Mouse (Mus musculus) forebrain, embryonic 11.5 days (tissue): ENCODE measurements around the gene Nhsl2. TPM values are rescaled to one million over a fixed set of nuclear protein-coding genes. Genes with fewer than 3 reads are reported as not detected.
A peak's percentile ranks its signal among the peaks of the same experiment; 100 is the strongest.

Experiments
- ATAC-seq: fragments of 200-750 bp; cut with Nextera tagmentation; replicated peaks from 2 replicates; pipeline ENCODE4 v1.8.0; 2017; ENCODE audit warnings: moderate TSS enrichment; ENCODE audit not compliant: low FRiP score
- DNase-seq: peaks from one replicate; pipeline ENCODE4 v3.0.0-alpha.2; 2017; ENCODE audit warnings: low spot score
- H3K27ac ChIP-seq: fragments of 300-500 bp; sonication (generic); 2 replicates; pipeline ENCODE4 v1.5.1; 2014; ENCODE audit warnings: low read depth, low read length
- H3K27me3 ChIP-seq: fragments of 300-500 bp; sonication (generic); 2 replicates; pipeline ENCODE4 v1.6.1; 2014; ENCODE audit warnings: mild to moderate bottlenecking, low read length, mixed read lengths; ENCODE audit not compliant: control insufficient read depth, insufficient read depth
- H3K36me3 ChIP-seq: fragments of 300-500 bp; sonication (generic); 2 replicates; pipeline ENCODE4 v1.6.1; 2014; ENCODE audit warnings: mild to moderate bottlenecking, low read length, moderate library complexity, mixed read lengths; ENCODE audit not compliant: control insufficient read depth, insufficient read depth
- H3K4me1 ChIP-seq: fragments of 300-500 bp; sonication (generic); replicated peaks from 2 replicates; pipeline ENCODE4 v1.6.1; 2014; ENCODE audit warnings: low read length, mixed read lengths; ENCODE audit not compliant: control insufficient read depth, insufficient read depth
- H3K4me2 ChIP-seq: fragments of 300-500 bp; sonication (generic); 2 replicates; pipeline ENCODE4 v1.6.1; 2014; ENCODE audit warnings: low read depth, mild to moderate bottlenecking, low read length, moderate library complexity, mixed read lengths; ENCODE audit not compliant: severe bottlenecking
- H3K4me3 ChIP-seq: fragments of 300-500 bp; sonication (generic); 2 replicates; pipeline ENCODE4 v1.5.1; 2014; ENCODE audit warnings: low read depth, low read length
- H3K9ac ChIP-seq: fragments of 300-500 bp; sonication (generic); 2 replicates; pipeline ENCODE4 v1.6.1; 2014; ENCODE audit warnings: low read length
- H3K9me3 ChIP-seq: fragments of 300-500 bp; sonication (generic); 2 replicates; pipeline ENCODE4 v1.6.1; 2016; ENCODE audit warnings: low read length, mixed read lengths; ENCODE audit not compliant: control insufficient read depth
- WGBS: fragments of 180-500 bp; shearing (Covaris S2); extraction: QIAGEN DNeasy Blood & Tissue Kit; methylation state at CpG from one replicate; pipeline ENCODE4 v1.1.7; 2014; 5-methylcytosine and 5-hydroxymethylcytosine counted together
- polyA plus RNA-seq: library from polyadenylated mRNA; unstranded; fragments of >200 nt; fragmentation: Nextera tagmentation; extraction: Ambion mirVana; gene quantifications from 2 replicates; pipeline ENCODE4 v1.2.1, GENCODE M21; 2014

The Nhsl2 gene
- polyA plus RNA-seq, 1 experiment from 2014 or later: 11.6 TPM

DNA sequence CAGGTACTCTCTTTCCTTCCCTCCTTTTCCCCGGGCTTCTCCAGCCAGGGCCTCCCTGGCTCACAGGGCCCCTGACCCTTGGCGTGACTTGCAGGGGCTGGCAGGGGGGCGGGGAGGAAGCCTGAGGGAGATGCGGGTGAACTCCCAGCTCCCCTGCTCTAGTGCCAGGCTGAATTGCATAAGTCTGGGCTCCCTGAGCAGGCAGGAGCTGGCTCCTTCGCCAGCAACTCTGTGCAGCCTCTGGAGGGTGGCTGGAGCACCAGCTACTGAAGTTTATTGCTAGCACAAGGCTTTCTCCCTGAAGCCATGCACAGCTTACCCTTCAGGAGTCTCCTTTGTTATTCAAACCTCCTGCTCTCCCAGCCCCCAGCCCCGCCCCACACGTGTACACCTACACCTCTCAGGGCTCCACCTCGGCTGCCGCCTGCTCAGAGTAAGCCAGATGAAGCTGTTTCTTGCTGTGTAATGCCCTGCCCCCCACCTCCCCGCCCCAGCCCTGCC lies 156.0 kb downstream of the Nhsl2 start:
- Histone ChIP-seq H3K9me3 (no peaks in the 10 kb centered on the region), H3K4me1 (no peaks in the 10 kb centered on the region), H3K27me3 (peaks cover 34% of the 10 kb centered on the region), H3K36me3 (no peaks in the 10 kb centered on the region), H3K27ac (no peak overlapping the region), H3K4me3 (0 out of 2 replicates have a peak overlapping the region, but pooled peaks have one; percentile 7), H3K4me2 (peak overlapping the region; percentile 48), H3K9ac (peak overlapping the region; percentile 32; the same call in 1 of the 2 replicates)
- peak; percentile 24; the same call in 1 of the 2 replicates for ATAC-seq
- peak; percentile 52 for DNase-seq
- WGBS: 9% methylated on average over 9 of the region's 10 CpGs

DNA sequence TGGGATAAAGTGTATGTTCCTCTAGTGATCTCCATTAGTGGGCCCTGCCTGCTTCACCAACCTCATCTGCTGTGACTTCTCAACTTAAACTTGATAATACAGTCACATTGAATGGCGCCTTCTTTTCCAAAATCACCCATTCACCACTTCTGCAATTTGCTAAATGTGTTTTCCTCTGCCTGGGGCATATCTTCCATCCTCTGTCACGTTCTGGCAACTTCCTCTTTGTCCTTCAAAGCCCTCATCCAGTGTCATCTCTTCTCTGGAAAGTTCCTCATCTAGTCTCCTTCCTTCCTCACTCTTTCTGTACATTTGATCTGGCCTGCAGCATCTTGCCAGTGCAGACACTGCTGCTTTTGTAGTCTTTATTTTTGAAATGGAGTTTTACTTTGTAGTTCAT lies 158.8 kb downstream of the Nhsl2 start:
- WGBS: 71% methylated on average over 2 of the region's 2 CpGs
- H3K4me1 ChIP-seq: no peaks in the 10 kb centered on the region
- ATAC-seq (no peak), DNase-seq (no peak)
- no peak overlapping the region for H3K4me2 ChIP-seq
- no peak overlapping the region for H3K27ac ChIP-seq
- peaks cover 22% of the 10 kb centered on the region for H3K27me3 ChIP-seq
- H3K9me3 ChIP-seq: no peaks in the 10 kb centered on the region
- H3K36me3 ChIP-seq: no peaks in the 10 kb centered on the region
- no peak overlapping the region for H3K9ac ChIP-seq
- H3K4me3 ChIP-seq: no peak overlapping the region

DNA sequence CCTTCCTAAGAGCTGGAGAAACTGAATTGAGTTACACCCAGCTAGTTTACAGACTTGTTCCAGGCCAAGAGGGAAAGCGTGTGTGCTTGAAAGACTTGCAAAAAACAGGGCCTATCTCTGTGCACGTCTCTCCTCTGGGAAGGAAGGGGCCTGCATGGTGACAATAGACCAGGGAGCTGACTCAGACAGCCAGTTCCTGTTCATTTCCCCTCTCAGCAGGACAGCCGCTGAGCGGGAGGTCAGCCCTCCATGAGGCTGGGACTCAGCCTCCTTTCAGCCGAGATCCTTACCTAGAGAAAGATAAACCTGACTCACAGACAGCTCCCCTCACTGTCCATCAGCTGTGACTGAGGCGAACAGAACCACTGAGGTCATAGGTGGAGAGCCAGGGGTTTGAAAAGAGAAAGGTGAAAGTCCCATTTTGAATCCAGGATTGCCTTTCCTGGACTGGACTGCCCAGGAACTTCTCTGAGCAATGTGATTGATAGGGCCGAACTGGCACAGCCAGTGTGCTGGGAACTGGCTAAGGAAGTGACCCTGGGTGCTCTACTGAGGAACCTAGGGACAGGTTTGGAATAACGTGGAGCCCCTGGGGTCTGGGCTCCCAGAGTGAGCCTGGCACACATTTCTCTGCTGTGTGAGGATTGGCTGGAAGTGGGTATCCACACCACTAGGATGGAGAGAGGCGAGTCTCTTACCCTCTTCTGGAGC lies 168.2 kb downstream of the Nhsl2 start:
- Histone ChIP-seq H3K4me1 (0 out of 2 replicates have a peak, but pooled peaks cover 2% of the 10 kb centered on the region), H3K36me3 (no peaks in the 10 kb centered on the region), H3K4me2 (no peak overlapping the region), H3K4me3 (no peak overlapping the region), H3K27me3 (peaks cover 26% of the 10 kb centered on the region), H3K9ac (no peak overlapping the region), H3K9me3 (no peaks in the 10 kb centered on the region), H3K27ac (no peak overlapping the region)
- ATAC-seq (no peak), DNase-seq (no peak)
- 45% methylated on average over 9 of the region's 9 CpGs for WGBS

DNA sequence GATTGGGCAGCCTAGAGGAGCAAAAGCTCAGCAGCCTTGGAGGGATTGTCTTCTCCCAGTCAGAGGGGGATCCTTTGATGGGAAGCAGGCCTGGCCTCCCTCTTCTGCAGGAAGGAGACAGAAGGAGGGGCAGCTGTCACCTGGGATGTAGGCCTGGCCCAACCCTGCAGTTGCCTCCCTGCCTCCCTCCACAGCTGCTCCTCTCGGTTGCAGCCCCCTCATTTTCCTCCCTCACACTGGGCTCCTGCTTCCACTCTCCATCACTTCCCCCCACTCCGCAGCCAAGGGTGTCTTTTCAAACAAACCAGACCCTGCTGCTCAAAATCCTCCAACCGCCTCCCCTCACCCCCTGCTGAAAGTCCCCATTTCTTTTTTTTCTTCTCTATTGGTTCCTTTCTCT lies 169.7 kb downstream of the Nhsl2 start:
- 0 out of 2 replicates have a peak, but pooled peaks cover 2% of the 10 kb centered on the region for H3K4me1 ChIP-seq
- ATAC-seq (no peak), DNase-seq (no peak)
- H3K27ac ChIP-seq: no peak overlapping the region
- no peaks in the 10 kb centered on the region for H3K9me3 ChIP-seq
- no peaks in the 10 kb centered on the region for H3K36me3 ChIP-seq
- no peak overlapping the region for H3K9ac ChIP-seq
- H3K4me2 ChIP-seq: no peak overlapping the region
- WGBS: 50% methylated on average over 2 of the region's 3 CpGs
- no peak overlapping the region for H3K4me3 ChIP-seq
- peaks cover 23% of the 10 kb centered on the region for H3K27me3 ChIP-seq

DNA sequence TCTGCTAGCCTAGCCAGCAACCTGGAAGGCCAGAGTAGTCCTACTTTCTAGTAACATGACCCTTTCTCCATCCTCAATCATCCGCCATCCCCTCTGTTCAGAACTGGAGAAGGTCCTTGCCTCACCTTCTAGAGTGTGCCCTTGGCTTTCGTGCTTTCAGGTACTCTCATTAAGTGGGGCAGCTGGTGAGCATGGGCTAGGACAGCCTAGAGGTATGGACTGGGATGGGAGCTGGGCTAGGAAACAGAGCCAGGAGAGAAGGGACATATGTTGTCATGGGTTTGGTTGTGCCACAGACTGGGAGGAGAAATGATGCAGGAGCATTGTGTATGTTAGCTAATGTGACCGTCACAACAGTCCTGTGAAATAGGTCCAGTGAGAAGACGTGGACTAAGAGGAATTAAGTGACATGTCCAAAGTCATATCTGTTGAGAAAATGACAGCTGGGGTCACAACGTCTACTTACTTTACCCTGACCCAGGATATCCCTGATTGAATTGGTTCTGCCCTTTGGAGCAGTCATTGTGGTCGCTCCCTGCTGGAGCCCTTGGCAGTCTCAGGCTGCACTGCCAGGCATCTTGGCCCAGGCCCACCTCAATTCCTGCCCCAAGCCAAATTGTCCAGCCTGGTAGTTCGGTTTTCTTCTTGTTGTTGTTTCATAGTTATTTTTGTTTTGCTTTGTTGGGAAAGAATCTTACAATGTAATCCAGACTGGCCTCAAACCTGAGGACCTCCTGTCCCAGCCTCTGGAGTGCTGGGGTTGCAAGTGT lies 170.5 kb downstream of the Nhsl2 start:
- Histone ChIP-seq H3K4me1 (0 out of 2 replicates have a peak, but pooled peaks cover 2% of the 10 kb centered on the region), H3K9ac (no peak overlapping the region), H3K4me3 (no peak overlapping the region), H3K36me3 (no peaks in the 10 kb centered on the region), H3K4me2 (no peak overlapping the region), H3K27ac (no peak overlapping the region), H3K27me3 (peaks cover 22% of the 10 kb centered on the region), H3K9me3 (no peaks in the 10 kb centered on the region)
- 76% methylated on average over 7 of the region's 7 CpGs for WGBS
- DNase-seq (no peak), ATAC-seq (no peak)

DNA sequence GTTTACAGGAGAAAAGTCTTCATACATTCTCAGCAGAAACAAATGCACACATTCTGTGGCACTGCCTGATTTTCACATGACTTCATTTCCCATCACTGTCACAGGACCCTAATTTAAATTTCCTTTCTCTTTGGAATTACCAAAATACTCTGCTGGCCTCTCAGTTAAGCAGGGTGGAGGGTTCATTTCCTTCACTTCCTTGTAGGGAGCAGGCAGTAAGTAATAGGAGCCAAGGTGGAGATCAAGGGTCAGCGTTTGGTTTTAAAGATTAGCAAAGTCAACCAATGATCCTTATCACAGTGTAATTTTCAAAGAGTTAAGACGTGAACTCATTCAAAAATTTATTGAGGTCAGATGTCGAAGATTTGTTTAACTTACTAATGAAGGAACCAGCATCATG lies 175.8 kb downstream of the Nhsl2 start:
- Histone ChIP-seq H3K4me3 (no peak overlapping the region), H3K9me3 (no peaks in the 10 kb centered on the region), H3K36me3 (no peaks in the 10 kb centered on the region), H3K27ac (no peak overlapping the region), H3K4me2 (no peak overlapping the region), H3K4me1 (no peaks in the 10 kb centered on the region), H3K9ac (no peak overlapping the region), H3K27me3 (peaks cover 5% of the 10 kb centered on the region; the same call in 1 of the 2 replicates)
- 63% methylated on average over 3 of the region's 3 CpGs for WGBS
- ATAC-seq: no peak
- DNase-seq: no peak

DNA sequence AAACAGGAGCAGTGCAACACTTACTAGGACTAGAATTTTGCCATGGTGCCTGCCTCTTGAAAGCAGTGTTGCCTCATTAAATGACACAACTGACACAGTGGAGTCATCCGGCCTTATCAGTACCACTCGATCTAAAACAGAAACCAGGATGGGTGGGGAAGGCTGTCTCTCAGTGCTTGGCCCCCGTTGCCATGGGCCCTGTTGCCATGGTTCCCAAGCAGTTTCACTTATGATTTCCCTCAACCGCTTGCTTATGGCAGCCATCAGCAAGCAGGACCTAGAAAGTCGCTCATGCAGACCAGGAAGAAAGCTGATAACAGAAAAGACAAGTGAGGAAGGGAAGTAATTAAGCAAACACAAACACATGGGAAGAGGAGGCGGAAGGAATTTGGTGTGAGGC lies 182.7 kb downstream of the Nhsl2 start:
- Histone ChIP-seq H3K36me3 (no peaks in the 10 kb centered on the region), H3K4me2 (no peak overlapping the region), H3K4me3 (no peak overlapping the region), H3K9ac (no peak overlapping the region), H3K4me1 (no peaks in the 10 kb centered on the region), H3K9me3 (no peaks in the 10 kb centered on the region), H3K27ac (no peak overlapping the region), H3K27me3 (peaks cover 2% of the 10 kb centered on the region; the same call in 1 of the 2 replicates)
- DNase-seq (no peak), ATAC-seq (no peak)
- 70% methylated on average over 6 of the region's 6 CpGs for WGBS

DNA sequence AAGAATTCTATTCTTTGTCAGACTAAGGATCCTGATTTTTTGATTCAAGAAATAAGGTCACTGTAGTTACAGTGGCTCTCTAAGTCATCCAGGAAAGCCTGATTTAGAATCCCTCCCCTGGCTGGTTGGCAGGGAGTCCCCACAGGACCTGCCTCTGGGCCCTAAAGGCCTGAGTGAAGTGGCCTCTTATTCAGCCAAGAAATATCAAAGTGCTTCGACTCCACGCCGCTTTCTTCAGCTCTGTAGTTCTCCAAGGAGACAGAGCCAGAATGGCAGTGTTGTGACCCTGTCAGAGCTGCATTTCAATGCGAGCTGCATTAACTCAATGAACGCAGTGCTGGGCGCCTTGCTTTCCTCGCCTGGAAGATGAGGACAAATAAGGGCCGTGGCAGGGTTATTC lies 183.2 kb downstream of the Nhsl2 start:
- Histone ChIP-seq H3K4me3 (no peak overlapping the region), H3K4me2 (no peak overlapping the region), H3K27me3 (peaks cover 2% of the 10 kb centered on the region; the same call in 1 of the 2 replicates), H3K9ac (no peak overlapping the region), H3K4me1 (no peaks in the 10 kb centered on the region), H3K36me3 (no peaks in the 10 kb centered on the region), H3K27ac (no peak overlapping the region), H3K9me3 (no peaks in the 10 kb centered on the region)
- 60% methylated on average over 8 of the region's 8 CpGs for WGBS
- ATAC-seq (no peak), DNase-seq (no peak)
